Mouse (Mus musculus) CH12.LX (cell line): ENCODE data around the gene Nab1. TPM values are rescaled to one million over a fixed set of nuclear protein-coding genes. Genes with fewer than 3 reads are reported as not detected.

Source experiments
- DNase-seq: peaks from one replicate; pipeline ENCODE4 v3.0.0-alpha.2; 2013; ENCODE audit errors: extremely low read depth
- H3K27ac ChIP-seq: 2 replicates; pipeline ENCODE4 v1.5.1; 2012; ENCODE audit warnings: low read depth, mild to moderate bottlenecking, control low read depth, moderate library complexity; ENCODE audit not compliant: insufficient read depth
- H3K27me3 ChIP-seq: replicated peaks from 2 replicates; pipeline ENCODE3; 2012; ENCODE audit warnings: inconsistent platforms
- H3K36me3 ChIP-seq, 2 experiments: replicated peaks in 1 of 2; 2 replicates each; pipeline versions ENCODE3 to v1.6.1; 2012; ENCODE audit warnings: inconsistent platforms in 1 of 2, low read length in 1 of 2, mild to moderate bottlenecking in 1 of 2, mixed read lengths in 1 of 2, moderate library complexity in 1 of 2; ENCODE audit not compliant: control insufficient read depth in 1 of 2, insufficient read depth in 1 of 2
- H3K4me1 ChIP-seq, 2 experiments: 2 replicates each; pipeline ENCODE4 v1.6.1; 2012; ENCODE audit warnings: inconsistent platforms in 1 of 2, moderate library complexity in 1 of 2; ENCODE audit not compliant: insufficient read depth in 2 of 2, control insufficient read depth in 1 of 2
- H3K4me2 ChIP-seq: 2 replicates; pipeline ENCODE4 v1.6.1; 2012; ENCODE audit warnings: low read depth, mild to moderate bottlenecking, control low read depth; ENCODE audit not compliant: poor library complexity, insufficient read depth, severe bottlenecking
- H3K4me3 ChIP-seq, 3 experiments: fragments of 150-350 bp in 1 of 3; sonication (generic) in 1 of 3; replicated peaks in 1 of 3; 2 replicates each; pipeline versions ENCODE3 to v1.5.1; 2011 to 2012; ENCODE audit warnings: low read depth in 2 of 3, low read length in 2 of 3, mild to moderate bottlenecking in 2 of 3, moderate library complexity in 2 of 3, control low read depth in 1 of 3, improper control_type of control experiment in 1 of 3, inconsistent platforms in 1 of 3, mixed read lengths in 1 of 3; ENCODE audit not compliant: poor library complexity in 1 of 3
- H3K79me2 ChIP-seq: replicated peaks from 2 replicates; pipeline ENCODE4 v1.6.1; 2012; ENCODE audit warnings: mild to moderate bottlenecking, moderate library complexity; ENCODE audit not compliant: control insufficient read depth, poor library complexity, insufficient read depth, severe bottlenecking; ENCODE audit errors: extremely low read depth
- H3K9ac ChIP-seq: 2 replicates; pipeline ENCODE4 v1.6.1; 2012; ENCODE audit warnings: low read depth, mild to moderate bottlenecking, control low read depth, moderate library complexity; ENCODE audit not compliant: insufficient read depth
- H3K9me3 ChIP-seq: replicated peaks from 2 replicates; pipeline ENCODE3; 2012; ENCODE audit warnings: low read length, inconsistent platforms, mixed read lengths
- ETS1 ChIP-seq: conservative IDR thresholded peaks from 2 replicates; pipeline ENCODE4 v1.6.1; 2012; ENCODE audit warnings: low read depth, mild to moderate bottlenecking, inconsistent platforms, low read length, improper control_type of control experiment, moderate library complexity
- IRF4 ChIP-seq: IDR thresholded peaks from 2 replicates; pipeline ENCODE4 v1.6.1; 2014; ENCODE audit warnings: low read depth, mild to moderate bottlenecking, inconsistent platforms, low read length, improper control_type of control experiment
- KAT2A ChIP-seq: IDR thresholded peaks from 2 replicates; pipeline ENCODE4 v1.6.1; 2012; ENCODE audit warnings: low read length, improper control_type of control experiment, inconsistent platforms; ENCODE audit not compliant: insufficient replicate concordance
- MAFK ChIP-seq: IDR thresholded peaks from 2 replicates; pipeline ENCODE4 v1.6.1; 2011; ENCODE audit warnings: low read length, improper control_type of control experiment; ENCODE audit not compliant: insufficient replicate concordance
- MAX ChIP-seq: IDR thresholded peaks from 2 replicates; pipeline ENCODE4 v1.6.1; 2011; ENCODE audit warnings: low read length, improper control_type of control experiment
- MXI1 ChIP-seq: IDR thresholded peaks from 2 replicates; pipeline ENCODE4 v1.6.1; 2011; ENCODE audit warnings: mild to moderate bottlenecking, low read depth, low read length, improper control_type of control experiment
- NELFE ChIP-seq: IDR thresholded peaks from 2 replicates; pipeline ENCODE4 v1.6.1; 2011; ENCODE audit warnings: low read depth, low read length, improper control_type of control experiment
- PAX5 ChIP-seq: IDR thresholded peaks from 2 replicates; pipeline ENCODE4 v1.6.1; 2012; ENCODE audit warnings: low read length, inconsistent platforms, mixed read lengths
- POLR2A ChIP-seq: IDR thresholded peaks from 2 replicates; pipeline ENCODE4 v1.6.1; 2011; ENCODE audit warnings: low read depth, mild to moderate bottlenecking, improper control_type of control experiment, low read length
- POLR2AphosphoS2 ChIP-seq: IDR thresholded peaks from 2 replicates; pipeline ENCODE4 v1.6.1; 2011; ENCODE audit warnings: low read depth, low read length, improper control_type of control experiment
- RAD21 ChIP-seq: IDR thresholded peaks from 2 replicates; pipeline ENCODE4 v1.6.1; 2011; ENCODE audit warnings: low read depth, mild to moderate bottlenecking, low read length, improper control_type of control experiment, moderate library complexity
- SIN3A ChIP-seq: IDR thresholded peaks from 2 replicates; pipeline ENCODE4 v1.6.1; 2012; ENCODE audit warnings: low read length, improper control_type of control experiment, inconsistent platforms
- SMC3 ChIP-seq: IDR thresholded peaks from 2 replicates; pipeline ENCODE4 v1.6.1; 2011; ENCODE audit warnings: low read depth, low read length, improper control_type of control experiment
- TBP ChIP-seq: conservative IDR thresholded peaks from 2 replicates; pipeline ENCODE4 v1.6.1; 2011; ENCODE audit warnings: low read depth, low read length, improper control_type of control experiment
- TCF12 ChIP-seq: IDR thresholded peaks from 2 replicates; pipeline ENCODE4 v1.6.1; 2014; ENCODE audit warnings: low read depth, mild to moderate bottlenecking, inconsistent platforms, low read length, improper control_type of control experiment
- ZMIZ1 ChIP-seq: IDR thresholded peaks from 2 replicates; pipeline ENCODE4 v1.6.1; 2012; ENCODE audit warnings: low read depth, mild to moderate bottlenecking, inconsistent platforms, low read length, improper control_type of control experiment
- ZNF384 ChIP-seq: IDR thresholded peaks from 2 replicates; pipeline ENCODE4 v1.6.1; 2012; ENCODE audit warnings: low read depth, low read length, improper control_type of control experiment, inconsistent platforms
- dilution Hi-C: fragments of 300-500 bp; cut with MboI; formaldehyde crosslinking; loops from 2 replicates; pipeline ENCODE4 v1.14.3; 2020; ENCODE audit warnings: low sequenced_read_pairs; ENCODE audit not compliant: extremely low pct_unique_long_range_greater_than_20kb, extremely low pct_ligation_motif_present
- in situ Hi-C: fragments of 300-500 bp; cut with MboI; formaldehyde crosslinking; loops from 3 replicates; pipeline ENCODE4 v1.14.3; 2019; ENCODE audit warnings: low sequenced_read_pairs, low pct_ligation_motif_present, low pct_unique_long_range_greater_than_20kb, mixed read lengths
- polyA plus RNA-seq: library from polyadenylated mRNA; unstranded; fragments of >175 nt; gene quantifications from 2 replicates; pipeline ENCODE4 v1.2.1, GENCODE M21; 2012; ENCODE audit warnings: low read depth; ENCODE audit not compliant: insufficient read length
- total RNA-seq, 2 experiments: library from RNA; depleted of rRNA; stranded (reverse); fragments of 300-350 nt in 1 of 2; fragments of >200 nt in 1 of 2; gene quantifications; 2 replicates each; pipeline ENCODE4 v1.2.3; 2012 to 2014

Nab1 gene
- total RNA-seq (2012; rRNA removed): 13.8 and 16.7 TPM in 2 replicates
- total RNA-seq (2014; rRNA removed): 18.7 and 20.1 TPM in 2 replicates
- polyA plus RNA-seq: 18.9 and 19.0 TPM in 2 replicates

DNA sequence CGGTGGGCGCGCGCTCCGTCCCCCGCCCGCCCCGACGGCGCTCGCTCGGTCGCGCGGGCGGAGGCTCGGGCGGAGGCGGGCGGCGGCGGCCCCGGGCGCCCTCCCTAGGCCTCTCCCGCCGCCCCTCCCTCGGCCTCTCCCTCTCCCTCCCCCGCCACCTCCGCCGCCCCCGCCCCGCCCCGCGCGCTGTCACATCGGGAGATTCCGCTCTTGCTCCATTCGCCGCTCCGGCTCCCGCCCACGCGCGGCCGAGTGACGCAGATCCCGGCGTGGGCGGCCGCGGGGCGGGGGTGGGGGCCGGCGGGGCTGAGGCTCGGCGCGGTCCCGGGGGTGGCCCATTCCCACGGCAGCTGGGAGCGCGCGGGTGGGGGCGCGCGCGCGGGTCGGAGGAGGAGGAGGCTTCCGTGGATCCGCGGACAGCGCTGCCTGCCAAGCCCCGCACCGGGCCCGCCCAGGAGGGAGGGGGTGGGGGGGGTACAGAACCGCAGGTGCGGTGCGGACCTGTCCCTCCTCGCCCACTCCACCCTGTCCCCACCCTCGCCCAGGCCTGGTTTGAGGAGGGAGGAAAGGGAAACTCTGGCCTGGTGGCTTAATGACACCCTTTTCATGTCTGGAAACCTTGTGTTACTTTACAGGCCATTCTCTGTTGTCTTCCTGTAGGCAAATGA is at the start of gene Nab1:
Gene Nab1, minus strand, starts transcription at position 366 of the 668 bp plus-strand sequence.
- in situ Hi-C loops: no loop called here
- no peaks in the 10 kb centered on the region for H3K36me3 ChIP-seq
- no peaks in the 10 kb centered on the region for H3K79me2 ChIP-seq
- H3K27me3 ChIP-seq: no peaks in the 10 kb centered on the region
- peak; percentile 56; the same call in 1 of the 2 replicates for TF ChIP-seq SIN3A
- no peak for TF ChIP-seq PAX5
- TF ChIP-seq POLR2AphosphoS2: no peak
- H3K4me3 ChIP-seq: peak within 1 kb of the TSS; percentile 76 to 97 (median 87)
- peaks cover 4 to 19% of the 10 kb centered on the region in 2 experiments for H3K4me1 ChIP-seq
- peak within 1 kb of the TSS; percentile 70 for H3K4me2 ChIP-seq
- dilution Hi-C loops: no loop called here
- H3K9me3 ChIP-seq: no peaks in the 10 kb centered on the region
- H3K27ac ChIP-seq: no peak within 1 kb of the TSS
- peak within 1 kb of the TSS; percentile 82 for H3K9ac ChIP-seq
- peak; percentile 42 for DNase-seq

DNA sequence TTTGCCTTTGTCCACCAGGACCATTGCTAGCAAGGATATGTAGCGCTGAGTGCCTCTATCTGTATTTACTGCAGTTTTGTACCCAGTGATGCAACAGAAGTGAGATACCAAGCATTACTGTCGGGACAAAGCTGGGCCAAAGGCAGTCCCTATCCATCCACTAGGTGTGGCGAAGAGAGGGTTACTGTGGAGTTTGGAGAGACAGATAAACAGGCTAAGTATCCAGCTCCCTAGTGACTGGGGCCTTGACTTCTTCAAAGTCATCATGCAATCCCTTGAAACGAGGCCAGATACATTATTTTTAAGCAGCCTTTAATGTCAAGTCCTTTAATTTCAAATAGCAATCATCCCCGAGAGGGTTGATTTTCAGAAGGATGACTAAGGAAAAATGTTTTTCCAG is 47.0 kb upstream of the Nab1 start:
- in situ Hi-C loops: no loop called here
- H3K9me3 ChIP-seq: no peaks in the 10 kb centered on the region
- H3K4me2 ChIP-seq: no peak overlapping the region
- no peaks in the 10 kb centered on the region for H3K4me1 ChIP-seq
- no peak overlapping the region for H3K4me3 ChIP-seq
- DNase-seq: no peak
- no peak overlapping the region for H3K27ac ChIP-seq
- dilution Hi-C loops: no loop called here
- H3K36me3 ChIP-seq: no peaks in the 10 kb centered on the region
- no peak overlapping the region for H3K9ac ChIP-seq
- TF ChIP-seq KAT2A: no peak
- no peak for TF ChIP-seq SMC3
- TF ChIP-seq PAX5: no peak
- TF ChIP-seq MAX: no peak
- TF ChIP-seq TCF12: no peak
- no peak for TF ChIP-seq IRF4
- no peak for TF ChIP-seq MAFK
- no peak for TF ChIP-seq ZMIZ1
- no peak for TF ChIP-seq POLR2A
- no peak for TF ChIP-seq ETS1
- TF ChIP-seq SIN3A: no peak
- TF ChIP-seq ZNF384: no peak
- TF ChIP-seq TBP: no peak
- TF ChIP-seq RAD21: no peak
- no peak for TF ChIP-seq NELFE
- no peak for TF ChIP-seq MXI1
- TF ChIP-seq, all 38 proteins: peak for 0
- no peaks in the 10 kb centered on the region for H3K27me3 ChIP-seq
- H3K79me2 ChIP-seq: no peaks in the 10 kb centered on the region
